8 mouse cellular contexts compared by ENCODE assay signal in genomic region chr2:28512798-28513401, GRCm38 (mm10). TPM values are rescaled to one million over a fixed set of nuclear protein-coding genes. Genes with fewer than 3 reads are reported as not detected.
DNase-seq lines count a peak whose midpoint lies in the region; ATAC-seq and TF ChIP-seq lines count a peak whose summit lies in the region.

Ralgds (plus strand) TSS chr2:28513125.

- ATAC-seq in heart, embryonic 13.5 days (ENCODE audit: extremely low read depth, insufficient number of reproducible peaks, low FRiP score, low TSS enrichment) = peak; percentile 78
- peak; percentile 81 for ATAC-seq in kidney, embryonic 16.5 days (ENCODE audit: low FRiP score, low TSS enrichment)
- ATAC-seq in liver, embryonic 14.5 days (ENCODE audit: insufficient read depth) = peak; percentile 31; the same call in 1 of the 2 replicates
- ATAC-seq in neural tube, embryonic 13.5 days (ENCODE audit: low read depth) = peak; percentile 68

- H3K4me3 ChIP-seq in cortical plate, adult 2 months (ENCODE audit: insufficient read depth, low read length) = peak within 1 kb of the TSS; percentile 69
- peak within 1 kb of the TSS; percentile 75 for H3K4me3 ChIP-seq in heart, embryonic 13.5 days
- H3K4me3 ChIP-seq in kidney, embryonic 16.5 days (ENCODE audit: low read length) = peak within 1 kb of the TSS; percentile 71
- H3K4me3 ChIP-seq in liver, embryonic 14.5 days (ENCODE audit: insufficient read depth in 1 of 2, low read depth in 2 of 2, low read length in 2 of 2) = peak within 1 kb of the TSS; percentile 38 to 51
- peak within 1 kb of the TSS; percentile 92 for H3K4me3 ChIP-seq in neural tube, embryonic 13.5 days

- no peaks in the 10 kb centered on the region for H3K9me3 ChIP-seq in heart, embryonic 13.5 days
- no peaks in the 10 kb centered on the region for H3K9me3 ChIP-seq in kidney, embryonic 16.5 days (ENCODE audit: low read length)
- H3K9me3 ChIP-seq in liver, embryonic 14.5 days (ENCODE audit: control insufficient read depth, low read length) = no peaks in the 10 kb centered on the region
- no peaks in the 10 kb centered on the region for H3K9me3 ChIP-seq in neural tube, embryonic 13.5 days

- DNase-seq in B cell, adult 2 months = peak; percentile 70 to 75
- peak; percentile 55 for DNase-seq in R1 (ENCODE audit: low read depth, low spot score)
- no peak for DNase-seq in liver, embryonic 14.5 days (ENCODE audit: low read depth in 3 of 3, low spot score in 3 of 3)
- peak; percentile 48 for DNase-seq in urinary bladder, postnatal 25 days (ENCODE audit: low spot score)

- WGBS in heart, embryonic 13.5 days = under 1% methylated on average over 59 of the region's 71 CpGs
- under 1% methylated on average over 54 of the region's 71 CpGs for WGBS in kidney, embryonic 16.5 days
- under 1% methylated on average over 55 of the region's 71 CpGs for WGBS in liver, embryonic 14.5 days (ENCODE audit: insufficient replicate concordance)
- under 1% methylated on average over 47 of the region's 71 CpGs for WGBS in neural tube, embryonic 13.5 days

- peak within 1 kb of the TSS; percentile 86 for H3K9ac ChIP-seq in heart, embryonic 13.5 days
- H3K9ac ChIP-seq in kidney, embryonic 16.5 days (replicated peaks; ENCODE audit: low read length) = peak within 1 kb of the TSS; percentile 94
- no peak within 1 kb of the TSS for H3K9ac ChIP-seq in liver, embryonic 14.5 days (replicated peaks)
- H3K9ac ChIP-seq in neural tube, embryonic 13.5 days = peak within 1 kb of the TSS; percentile 99

- peaks cover 13% of the 10 kb centered on the region for H3K4me1 ChIP-seq in cortical plate, adult 2 months (ENCODE audit: control insufficient read depth, insufficient read depth, low read length)
- peaks cover 25% of the 10 kb centered on the region for H3K4me1 ChIP-seq in heart, embryonic 13.5 days
- H3K4me1 ChIP-seq in kidney, embryonic 16.5 days (ENCODE audit: insufficient read depth, low read length) = peaks cover 19% of the 10 kb centered on the region
- H3K4me1 ChIP-seq in liver, embryonic 14.5 days (replicated peaks; ENCODE audit: control insufficient read depth in 2 of 2, insufficient read depth in 2 of 2, low read length in 1 of 2) = 0 out of 4 replicates have a peak, but pooled peaks cover 0 to 3% of the 10 kb centered on the region in 2 experiments
- peaks cover 48% of the 10 kb centered on the region for H3K4me1 ChIP-seq in neural tube, embryonic 13.5 days (replicated peaks)

- peak within 1 kb of the TSS; percentile 54; the same call in 1 of the 2 replicates for H3K27ac ChIP-seq in cortical plate, adult 2 months (ENCODE audit: insufficient read depth, low read length)
- 0 out of 2 replicates have a peak within 1 kb of the TSS, but pooled peaks have one; percentile 36 for H3K27ac ChIP-seq in heart, embryonic 13.5 days (replicated peaks)
- peak within 1 kb of the TSS; percentile 72 for H3K27ac ChIP-seq in kidney, embryonic 16.5 days (ENCODE audit: low read length)
- no peak within 1 kb of the TSS for H3K27ac ChIP-seq in liver, embryonic 14.5 days
- peak within 1 kb of the TSS; percentile 93 for H3K27ac ChIP-seq in neural tube, embryonic 13.5 days (replicated peaks)

- TF ChIP-seq POLR2A in cortical plate, adult 2 months (IDR thresholded peaks at IDR 0.05; ENCODE audit: extremely low read depth, insufficient read depth, low read length) = no peak

- TF ChIP-seq EP300 in liver, embryonic 14.5 days (IDR thresholded peaks at IDR 0.05; ENCODE audit: low read depth) = no peak

- peaks cover 36% of the 10 kb centered on the region for H3K27me3 ChIP-seq in heart, embryonic 13.5 days (replicated peaks)
- H3K27me3 ChIP-seq in kidney, embryonic 16.5 days (ENCODE audit: insufficient read depth, low read length) = no peaks in the 10 kb centered on the region
- peaks cover 22% of the 10 kb centered on the region for H3K27me3 ChIP-seq in liver, embryonic 14.5 days (ENCODE audit: control insufficient read depth, insufficient read depth, low read length)
- no peaks in the 10 kb centered on the region for H3K27me3 ChIP-seq in neural tube, embryonic 13.5 days

- TF ChIP-seq CTCF in cortical plate, adult 2 months (IDR thresholded peaks at IDR 0.05; ENCODE audit: extremely low read depth, insufficient read depth, low read length) = peak; percentile 16; the same call in 1 of the 2 replicates
- no peak for TF ChIP-seq CTCF in liver, embryonic 14.5 days (IDR thresholded peaks at IDR 0.05; ENCODE audit: low read depth)

- peak within 1 kb of the TSS; percentile 99 for H3K4me2 ChIP-seq in heart, embryonic 13.5 days
- H3K4me2 ChIP-seq in kidney, embryonic 16.5 days (replicated peaks; ENCODE audit: low read depth, low read length) = peak within 1 kb of the TSS; percentile 96
- H3K4me2 ChIP-seq in liver, embryonic 14.5 days (ENCODE audit: low read depth) = peak within 1 kb of the TSS; percentile 60
- peak within 1 kb of the TSS; percentile 92 for H3K4me2 ChIP-seq in neural tube, embryonic 13.5 days

- H3K36me3 ChIP-seq in heart, embryonic 13.5 days = no peaks in the 10 kb centered on the region
- no peaks in the 10 kb centered on the region for H3K36me3 ChIP-seq in kidney, embryonic 16.5 days (ENCODE audit: insufficient read depth, low read length)
- no peaks in the 10 kb centered on the region for H3K36me3 ChIP-seq in liver, embryonic 14.5 days (replicated peaks; ENCODE audit: control insufficient read depth, insufficient read depth, low read depth)
- peaks cover 22% of the 10 kb centered on the region; the same call in 1 of the 2 replicates for H3K36me3 ChIP-seq in neural tube, embryonic 13.5 days

RNA-seq across cellular contexts. Expression of gene Ralgds, which starts in this region (rescaled TPM):
- 107 and 112 TPM in 2 replicates for polyA plus RNA-seq in cortical plate, adult 2 months (2012; rRNA removed)
- polyA plus RNA-seq in heart, embryonic 13.5 days (2015; fragmentation: Nextera tagmentation; extraction: Ambion mirVana) = 19.2 and 20.3 TPM in 2 replicates
- 24.7 and 28.7 TPM in 2 replicates for polyA plus RNA-seq in kidney, embryonic 16.5 days (2015; fragmentation: Nextera tagmentation; extraction: Ambion mirVana)
- 2.0 and 2.1 TPM in 2 replicates for polyA plus RNA-seq in liver, embryonic 14.5 days (2012; rRNA removed)
- polyA plus RNA-seq in liver, embryonic 14.5 days (2014; fragmentation: Nextera tagmentation; extraction: Ambion mirVana) = 1.5 and 2.1 TPM in 2 replicates
- polyA plus RNA-seq in neural tube, embryonic 13.5 days (2015; fragmentation: Nextera tagmentation; extraction: Ambion mirVana) = 86.3 and 90.7 TPM in 2 replicates

Comparison
In these comparisons a context has a peak if more than half of its experiments do, and no peak if none do; other contexts are left out.
1. DNase-seq: peak in B cell, adult 2 months (2 of 2), R1 (single experiment) and urinary bladder, postnatal 25 days (single experiment); none in liver, embryonic 14.5 days (0 of 3).
2. ATAC-seq: peak in every context shown above with its lines; median percentile 81 in kidney, embryonic 16.5 days; 78 in heart, embryonic 13.5 days; 68 in neural tube, embryonic 13.5 days; 31 in liver, embryonic 14.5 days.
3. Peak in every context shown above with its lines, with median percentiles within 50 percentile points of each other: H3K4me3 ChIP-seq and H3K4me2 ChIP-seq.